Mouse (Mus musculus) forebrain, embryonic 11.5 days (tissue): ENCODE measurements around the gene Sync. TPM values are rescaled to one million over a fixed set of nuclear protein-coding genes. Genes with fewer than 3 reads are reported as not detected.

ENCODE experiments used
- ATAC-seq: fragments of 200-750 bp; cut with Nextera tagmentation; replicated peaks from 2 replicates; pipeline ENCODE4 v1.8.0; 2017; ENCODE audit warnings: moderate TSS enrichment; ENCODE audit not compliant: low FRiP score
- DNase-seq: peaks from one replicate; pipeline ENCODE4 v3.0.0-alpha.2; 2017; ENCODE audit warnings: low spot score
- H3K27ac ChIP-seq: fragments of 300-500 bp; sonication (generic); 2 replicates; pipeline ENCODE4 v1.5.1; 2014; ENCODE audit warnings: low read depth, low read length
- H3K27me3 ChIP-seq: fragments of 300-500 bp; sonication (generic); 2 replicates; pipeline ENCODE4 v1.6.1; 2014; ENCODE audit warnings: mild to moderate bottlenecking, low read length, mixed read lengths; ENCODE audit not compliant: control insufficient read depth, insufficient read depth
- H3K36me3 ChIP-seq: fragments of 300-500 bp; sonication (generic); 2 replicates; pipeline ENCODE4 v1.6.1; 2014; ENCODE audit warnings: mild to moderate bottlenecking, low read length, moderate library complexity, mixed read lengths; ENCODE audit not compliant: control insufficient read depth, insufficient read depth
- H3K4me1 ChIP-seq: fragments of 300-500 bp; sonication (generic); replicated peaks from 2 replicates; pipeline ENCODE4 v1.6.1; 2014; ENCODE audit warnings: low read length, mixed read lengths; ENCODE audit not compliant: control insufficient read depth, insufficient read depth
- H3K4me2 ChIP-seq: fragments of 300-500 bp; sonication (generic); 2 replicates; pipeline ENCODE4 v1.6.1; 2014; ENCODE audit warnings: low read depth, mild to moderate bottlenecking, low read length, moderate library complexity, mixed read lengths; ENCODE audit not compliant: severe bottlenecking
- H3K4me3 ChIP-seq: fragments of 300-500 bp; sonication (generic); 2 replicates; pipeline ENCODE4 v1.5.1; 2014; ENCODE audit warnings: low read depth, low read length
- H3K9ac ChIP-seq: fragments of 300-500 bp; sonication (generic); 2 replicates; pipeline ENCODE4 v1.6.1; 2014; ENCODE audit warnings: low read length
- H3K9me3 ChIP-seq: fragments of 300-500 bp; sonication (generic); 2 replicates; pipeline ENCODE4 v1.6.1; 2016; ENCODE audit warnings: low read length, mixed read lengths; ENCODE audit not compliant: control insufficient read depth
- WGBS: fragments of 180-500 bp; shearing (Covaris S2); extraction: QIAGEN DNeasy Blood & Tissue Kit; methylation state at CpG from one replicate; pipeline ENCODE4 v1.1.7; 2014; 5-methylcytosine and 5-hydroxymethylcytosine counted together
- polyA plus RNA-seq: library from polyadenylated mRNA; unstranded; fragments of >200 nt; fragmentation: Nextera tagmentation; extraction: Ambion mirVana; gene quantifications from 2 replicates; pipeline ENCODE4 v1.2.1, GENCODE M21; 2014

The Sync gene
- polyA plus RNA-seq, 1 experiment from 2014 or later = 0.57 TPM

- H3K27me3 ChIP-seq = no peaks in the 10 kb centered on the region
- WGBS = 89% methylated on average over 1 of the region's 1 CpGs
- peaks cover 20% of the 10 kb centered on the region for H3K36me3 ChIP-seq
- H3K4me1 ChIP-seq = no peaks in the 10 kb centered on the region
- H3K4me3 ChIP-seq = no peak overlapping the region
- DNase-seq (no peak), ATAC-seq (no peak)
- no peak overlapping the region for H3K27ac ChIP-seq
- H3K4me2 ChIP-seq = no peak overlapping the region
- no peak overlapping the region for H3K9ac ChIP-seq
- no peaks in the 10 kb centered on the region for H3K9me3 ChIP-seq
Observed at GRCm38 (mm10) chr4:129326191-129326590, 38.8 kb downstream of the Sync start.

GRCm38 (mm10) chr4:129332846-129333245 lies 45.4 kb downstream of the Sync start:
- Histone ChIP-seq H3K9ac (no peak overlapping the region), H3K4me3 (no peak overlapping the region), H3K9me3 (no peaks in the 10 kb centered on the region), H3K4me2 (peak overlapping the region; percentile 59; the same call in 1 of the 2 replicates), H3K36me3 (peaks cover 7% of the 10 kb centered on the region), H3K4me1 (peaks cover 11% of the 10 kb centered on the region; the same call in 1 of the 2 replicates), H3K27ac (no peak overlapping the region), H3K27me3 (no peaks in the 10 kb centered on the region)
- DNase-seq = no peak
- ATAC-seq = no peak
- 71% methylated on average over 1 of the region's 1 CpGs for WGBS

DNA sequence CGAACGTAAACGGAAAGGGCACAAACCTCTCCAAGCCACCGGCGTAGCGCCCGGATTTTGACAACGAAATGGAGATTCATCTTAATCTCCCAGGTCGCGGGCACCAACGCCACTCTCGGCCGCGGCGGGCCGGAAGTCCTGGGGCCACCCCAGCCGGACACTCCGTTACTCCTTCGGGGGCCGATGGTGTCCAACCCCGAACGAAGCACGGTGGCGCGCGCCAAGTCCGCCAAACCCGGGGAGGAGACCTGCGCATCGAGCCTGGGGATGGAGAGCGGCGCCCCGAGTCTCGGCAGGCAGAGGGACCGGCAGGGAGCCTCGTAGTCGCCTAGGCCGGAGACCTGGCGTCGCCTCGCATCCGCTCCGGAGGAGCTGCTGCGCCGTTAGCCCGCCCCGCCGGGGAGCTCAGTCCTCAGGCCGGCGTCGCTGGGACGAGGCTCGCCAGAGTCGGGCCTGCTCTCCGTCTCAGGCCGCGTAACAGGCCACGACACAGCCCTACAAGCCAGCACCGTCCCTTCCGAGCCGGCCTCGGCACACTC lies 47.3 kb downstream of the Sync start:
- Histone ChIP-seq H3K9ac (peak overlapping the region; percentile 97), H3K36me3 (no peaks in the 10 kb centered on the region; the same call in 1 of the 2 replicates), H3K4me2 (peak overlapping the region; percentile 59), H3K9me3 (no peaks in the 10 kb centered on the region), H3K4me3 (peak overlapping the region; percentile 93), H3K4me1 (peaks cover 11% of the 10 kb centered on the region; the same call in 1 of the 2 replicates), H3K27ac (peak overlapping the region; percentile 95), H3K27me3 (no peaks in the 10 kb centered on the region)
- DNase-seq (no peak), ATAC-seq (peak; percentile 40)
- under 1% methylated on average over 61 of the region's 62 CpGs for WGBS

DNA sequence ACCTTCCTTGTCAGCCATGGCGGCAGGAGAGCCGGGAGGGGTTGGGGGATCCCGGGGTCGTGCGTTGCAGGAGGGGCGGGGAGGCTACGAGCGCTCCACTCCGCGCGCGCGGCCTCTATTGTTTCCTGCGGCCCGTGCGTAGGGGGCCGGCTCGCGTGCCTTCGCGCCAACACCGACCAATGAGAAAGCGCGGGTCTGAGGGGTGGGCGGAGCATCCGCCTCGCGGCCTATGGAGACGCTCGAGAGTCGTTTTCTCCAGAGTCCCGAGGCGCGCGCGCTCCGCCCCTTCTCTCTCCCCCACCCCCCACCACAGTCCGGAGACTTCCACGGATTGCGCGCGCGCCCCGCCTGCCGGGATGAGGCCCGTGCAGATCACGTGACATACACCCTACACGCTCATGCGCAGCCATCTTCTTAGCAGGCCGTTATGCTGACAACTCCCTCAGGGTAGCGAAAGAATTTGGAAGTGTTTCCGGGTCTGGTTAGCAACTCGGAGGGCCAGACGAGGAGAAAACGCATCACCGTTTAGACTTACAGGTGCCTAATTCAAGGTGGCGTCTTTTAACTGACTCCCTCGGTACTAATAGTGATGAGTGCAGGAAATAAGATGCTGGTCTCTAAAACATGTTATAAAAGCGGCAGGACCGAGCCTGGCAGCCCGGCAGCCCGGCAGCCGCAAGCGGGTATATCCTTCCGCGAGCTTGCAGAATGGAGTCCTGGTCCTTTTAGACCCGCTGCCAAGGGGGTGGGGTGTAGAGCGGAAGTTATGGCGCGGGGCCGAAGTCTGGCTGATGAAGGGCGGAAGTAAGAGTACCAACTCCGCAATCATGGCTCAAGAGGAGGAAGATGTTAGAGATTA lies 48.0 kb downstream of the Sync start, which contains the start of the genes Rbbp4 and Zbtb8os:
Rbbp4 (minus strand) TSS at position 155 of the 859 bp plus-strand sequence.
Zbtb8os (plus strand) TSS at position 480 of the 859 bp plus-strand sequence.
- WGBS = under 1% methylated on average over 71 of the region's 73 CpGs
- no peaks in the 10 kb centered on the region; the same call in 1 of the 2 replicates for H3K36me3 ChIP-seq
- peak within 1 kb of the TSS; percentile 97 for H3K9ac ChIP-seq
- no peaks in the 10 kb centered on the region for H3K27me3 ChIP-seq
- peak within 1 kb of the TSS; percentile 85 for H3K4me2 ChIP-seq
- H3K4me1 ChIP-seq = peaks cover 11% of the 10 kb centered on the region; the same call in 1 of the 2 replicates
- peak within 1 kb of the TSS; percentile 93 for H3K4me3 ChIP-seq
- peak; percentile 99 for ATAC-seq
- H3K27ac ChIP-seq = peak within 1 kb of the TSS; percentile 99
- peak; percentile 100 for DNase-seq
- H3K9me3 ChIP-seq = no peaks in the 10 kb centered on the region

DNA sequence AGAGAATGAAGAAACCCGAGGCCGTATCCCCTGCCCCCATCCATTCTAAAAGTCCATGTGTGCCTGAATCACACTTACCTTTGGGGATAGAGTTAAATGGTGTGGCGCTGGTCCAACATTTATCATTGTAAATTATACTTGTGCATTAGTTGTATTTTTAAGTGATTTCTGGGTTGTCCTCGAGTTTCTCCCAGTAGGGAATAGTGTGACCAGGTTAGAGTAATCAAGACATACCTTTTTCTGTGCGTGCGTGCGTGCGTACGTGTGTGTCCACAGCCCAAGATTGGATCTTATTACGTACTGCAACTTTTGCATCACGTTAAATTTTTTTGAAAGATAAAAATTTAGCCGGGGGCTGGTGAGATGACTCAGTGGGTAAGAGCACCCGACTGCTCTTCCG lies 48.9 kb downstream of the Sync start:
- Histone ChIP-seq H3K27ac (peak overlapping the region; percentile 99), H3K4me2 (peak overlapping the region; percentile 85), H3K4me1 (peaks cover 11% of the 10 kb centered on the region; the same call in 1 of the 2 replicates), H3K27me3 (no peaks in the 10 kb centered on the region), H3K9ac (peak overlapping the region; percentile 90), H3K36me3 (no peaks in the 10 kb centered on the region; the same call in 1 of the 2 replicates), H3K4me3 (peak overlapping the region; percentile 93), H3K9me3 (no peaks in the 10 kb centered on the region)
- ATAC-seq (no peak), DNase-seq (no peak)
- WGBS = 60% methylated on average over 14 of the region's 14 CpGs

DNA sequence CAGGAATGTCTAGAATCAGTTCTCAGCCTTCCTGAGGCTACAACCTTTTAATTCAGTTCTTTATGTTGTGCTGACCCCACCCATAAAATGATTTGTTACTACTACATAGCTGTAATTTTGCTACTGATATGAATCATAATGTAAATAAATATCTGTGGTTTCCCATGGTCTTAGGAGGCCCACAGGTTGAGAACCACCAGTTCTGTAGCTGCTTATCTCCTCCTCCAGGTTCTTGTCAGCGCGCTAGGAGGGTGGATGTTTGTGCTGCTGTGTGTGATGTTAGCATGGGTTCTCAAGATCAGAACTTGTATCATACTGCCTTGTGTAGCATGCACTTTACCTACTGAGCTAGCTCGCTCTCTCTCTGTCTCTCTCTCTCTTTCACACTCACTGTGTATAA lies 52.3 kb downstream of the Sync start:
- no peak for ATAC-seq
- 94% methylated on average over 3 of the region's 3 CpGs for WGBS
- Histone ChIP-seq H3K27ac (no peak overlapping the region), H3K4me3 (no peak overlapping the region), H3K9ac (no peak overlapping the region), H3K4me2 (no peak overlapping the region), H3K36me3 (peaks cover 6% of the 10 kb centered on the region; the same call in 1 of the 2 replicates), H3K9me3 (no peaks in the 10 kb centered on the region), H3K4me1 (no peaks in the 10 kb centered on the region; the same call in 1 of the 2 replicates), H3K27me3 (no peaks in the 10 kb centered on the region)
- no peak for DNase-seq

GRCm38 (mm10) chr4:129341888-129342287 lies 54.5 kb downstream of the Sync start:
- no peak overlapping the region for H3K9ac ChIP-seq
- DNase-seq (no peak), ATAC-seq (no peak)
- no peaks in the 10 kb centered on the region for H3K4me1 ChIP-seq
- no peaks in the 10 kb centered on the region for H3K9me3 ChIP-seq
- H3K4me2 ChIP-seq = no peak overlapping the region
- no peak overlapping the region for H3K4me3 ChIP-seq
- H3K27me3 ChIP-seq = no peaks in the 10 kb centered on the region
- 86% methylated on average over 1 of the region's 1 CpGs for WGBS
- H3K27ac ChIP-seq = no peak overlapping the region
- peaks cover 6% of the 10 kb centered on the region; the same call in 1 of the 2 replicates for H3K36me3 ChIP-seq

DNA sequence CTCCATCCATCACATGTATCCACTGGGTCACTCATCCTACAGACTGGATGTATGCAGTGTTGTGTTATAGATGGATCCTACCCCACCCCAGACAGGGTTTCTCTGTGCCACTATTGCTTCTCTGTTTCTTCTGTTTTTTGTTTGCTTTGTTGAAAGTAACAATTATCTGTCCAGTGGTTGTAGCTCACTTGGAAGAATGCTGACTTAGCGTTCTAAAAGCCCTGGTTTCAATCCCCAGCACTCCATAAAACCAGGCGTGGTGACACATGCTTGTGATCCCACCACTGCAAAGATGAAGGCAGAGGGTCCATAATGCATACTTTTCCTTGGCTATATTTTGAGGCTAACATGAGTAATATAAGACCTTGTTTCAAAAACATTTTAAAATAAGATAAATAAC lies 55.3 kb downstream of the Sync start:
- no peak overlapping the region for H3K4me2 ChIP-seq
- no peak for DNase-seq
- no peaks in the 10 kb centered on the region for H3K27me3 ChIP-seq
- no peaks in the 10 kb centered on the region for H3K4me1 ChIP-seq
- no peak overlapping the region for H3K27ac ChIP-seq
- 89% methylated on average over 2 of the region's 2 CpGs for WGBS
- no peak overlapping the region for H3K9ac ChIP-seq
- no peaks in the 10 kb centered on the region for H3K9me3 ChIP-seq
- peaks cover 6% of the 10 kb centered on the region; the same call in 1 of the 2 replicates for H3K36me3 ChIP-seq
- ATAC-seq = no peak
- H3K4me3 ChIP-seq = no peak overlapping the region
